Mouse (Mus musculus): ENCODE data around the gene Gm20388.

DNA sequence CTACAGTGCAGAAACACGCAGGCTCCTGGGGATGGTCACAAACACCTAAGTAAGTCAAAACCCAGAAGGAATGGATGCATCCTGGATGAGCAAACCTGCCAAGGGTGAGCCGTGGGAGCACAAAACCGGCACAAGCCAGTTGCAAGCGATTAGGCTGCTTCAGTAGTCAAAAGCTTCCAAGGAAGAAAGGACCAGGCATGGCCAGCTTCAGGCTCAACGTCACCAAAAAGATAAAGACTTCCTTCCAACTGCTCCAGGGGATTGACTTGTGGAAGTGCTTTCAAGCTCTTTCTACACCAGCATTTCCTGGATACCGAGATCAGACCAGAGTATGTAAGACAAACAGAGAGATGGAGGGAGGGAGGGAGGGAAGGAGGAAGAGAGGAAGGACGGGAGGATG is 1474.9 kb downstream of the Gm20388 start:
- TF ChIP-seq CTCF (IDR thresholded peaks at IDR 0.05; ENCODE audit: borderline replicate concordance, insufficient read depth, low read depth, low read length) (no peak), POLR2A (IDR thresholded peaks at IDR 0.05; ENCODE audit: borderline replicate concordance, insufficient read depth, low read length) (no peak)
